Mouse (Mus musculus) layer of hippocampus, postnatal 10 days (tissue): ENCODE data around the gene Olfr1115. TPM values are rescaled to one million over a fixed set of nuclear protein-coding genes. Genes with fewer than 3 reads are reported as not detected.
"Not testable (repeated sequence)": the region's sequence is repeated elsewhere in the genome, so short reads cannot be mapped to it uniquely, and the experiment has no call there.

Source experiments
- DNase-seq, 2 experiments: peaks; one replicate each; pipeline ENCODE4 v3.0.0; 2021; ENCODE audit warnings: low spot score in 2 of 2
- long read RNA-seq: library from polyadenylated mRNA; stranded (forward); transcript quantifications from one replicate; pipeline ENCODE4 v2.0.0, GENCODE M21; 2023
- microRNA-seq, 2 experiments: library from miRNA; unstranded; fragments of <30 nt; microRNA quantifications; one replicate each; pipeline ENCODE4 v1.2.0; 2021
- total RNA-seq, 2 experiments: library from RNA; stranded (reverse); gene quantifications; 2 replicates each; pipeline ENCODE4 v1.2.3; 2021

The Olfr1115 gene
- not detected for total RNA-seq
- long read RNA-seq, result 0 reads

- DNase-seq, result no peak
Observed at GRCm38 (mm10) chr2:87247713-87248112, at the start of gene Olfr1115. Gene Olfr1115, plus strand, starts transcription at chr2:87248013.

GRCm38 (mm10) chr2:87208670-87209069 lies 39.1 kb upstream of the Olfr1115 start, which contains the start of gene Olfr1113:
Gene Olfr1113, plus strand, starts transcription at chr2:87208970.
- no peak for DNase-seq

GRCm38 (mm10) chr2:87267234-87267633 lies 19.4 kb downstream of the Olfr1115 start, which contains the start of gene Olfr1116:
Gene Olfr1116, plus strand, starts transcription at chr2:87267534.
- no peak for DNase-seq

GRCm38 (mm10) chr2:87293977-87294376 lies 46.2 kb downstream of the Olfr1115 start:
- DNase-seq, result not testable (repeated sequence)

Small RNAs within 50 kb of the gene (microRNA-seq; reads per million reads assigned to microRNA genes)
- gene Gm27438, result 0 reads per million in 2 experiments

Other genes starting within 250 kb of the Olfr1115 start
- not detected for gene Olfr1102, start 249.6 kb upstream of the Olfr1115 start, total RNA-seq
- gene Olfr1104, start 220.9 kb upstream of the Olfr1115 start, total RNA-seq, result not detected
- not detected for gene Olfr1105, start 211.5 kb upstream of the Olfr1115 start, total RNA-seq
- gene Olfr1106, start 195.7 kb upstream of the Olfr1115 start, total RNA-seq, result not detected
- gene Olfr1107, start 172.2 kb upstream of the Olfr1115 start, total RNA-seq, result not detected
- gene Olfr1109, start 152.0 kb upstream of the Olfr1115 start, total RNA-seq, result not detected
- not detected for gene Olfr259, start 133.4 kb upstream of the Olfr1115 start, total RNA-seq
- gene Olfr1110, start 107.7 kb upstream of the Olfr1115 start, total RNA-seq, result not detected
- gene Olfr1111, start 95.4 kb upstream of the Olfr1115 start, total RNA-seq, result not detected
- gene Olfr1112, start 60.2 kb upstream of the Olfr1115 start, total RNA-seq, result not detected
- gene Olfr1113, start 39.0 kb upstream of the Olfr1115 start, total RNA-seq, result not detected
- gene Olfr1116, start 19.5 kb downstream of the Olfr1115 start, total RNA-seq, result not detected
- not detected for gene Olfr1118, start 59.6 kb downstream of the Olfr1115 start, total RNA-seq
- not detected for gene Olfr1120, start 106.8 kb downstream of the Olfr1115 start, total RNA-seq
- gene Olfr1121, start 121.9 kb downstream of the Olfr1115 start, total RNA-seq, result not detected
- gene Olfr1122, start 137.8 kb downstream of the Olfr1115 start, total RNA-seq, result not detected
- gene Olfr1123, start 168.6 kb downstream of the Olfr1115 start, total RNA-seq, result not detected
- gene Olfr1124, start 182.3 kb downstream of the Olfr1115 start, total RNA-seq, result not detected
- not detected for gene Olfr1126, start 205.9 kb downstream of the Olfr1115 start, total RNA-seq
- gene Pramel7, start 249.1 kb downstream of the Olfr1115 start, total RNA-seq, result not detected